Mouse (Mus musculus) kidney, postnatal 14 days (tissue): ENCODE data around the gene Gon4l.
"Not testable (repeated sequence)": the region's sequence is repeated elsewhere in the genome, so short reads cannot be mapped to it uniquely, and the experiment has no call there.

Source experiments
- DNase-seq: peaks from one replicate; pipeline ENCODE4 v3.0.0; 2022; ENCODE audit warnings: mixed read lengths

Gene Gon4l

DNA sequence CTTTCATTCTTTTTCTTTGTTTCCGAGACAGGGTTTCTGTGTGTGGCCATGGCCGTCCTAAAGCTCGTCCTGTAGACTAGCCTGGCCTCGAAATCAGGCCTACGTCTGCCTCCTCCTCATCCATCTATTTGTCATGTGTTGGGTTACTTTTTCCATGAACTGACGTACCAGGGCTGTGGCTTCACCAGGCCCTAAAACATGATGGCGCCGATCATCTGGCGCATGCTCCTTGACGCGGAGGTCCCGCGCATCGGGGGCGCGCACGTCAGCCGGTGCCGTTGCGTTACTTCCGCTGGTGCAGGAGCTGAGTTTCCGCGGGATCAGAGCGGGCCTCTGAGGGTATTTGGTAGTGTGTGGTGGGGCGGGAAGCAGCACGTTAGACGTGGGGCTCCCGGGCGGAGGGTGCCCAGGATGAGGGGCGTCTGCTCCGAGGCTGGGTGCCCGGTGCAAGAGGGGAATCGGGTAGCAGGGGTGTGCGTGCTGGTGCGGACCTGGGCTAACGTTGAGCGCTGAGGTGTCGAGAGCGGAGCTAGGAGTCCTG, at the start of gene Gon4l:
Gene Gon4l (plus strand): TSS at position 281 of the 541 bp plus-strand sequence.
- DNase-seq = peak; percentile 30

DNA sequence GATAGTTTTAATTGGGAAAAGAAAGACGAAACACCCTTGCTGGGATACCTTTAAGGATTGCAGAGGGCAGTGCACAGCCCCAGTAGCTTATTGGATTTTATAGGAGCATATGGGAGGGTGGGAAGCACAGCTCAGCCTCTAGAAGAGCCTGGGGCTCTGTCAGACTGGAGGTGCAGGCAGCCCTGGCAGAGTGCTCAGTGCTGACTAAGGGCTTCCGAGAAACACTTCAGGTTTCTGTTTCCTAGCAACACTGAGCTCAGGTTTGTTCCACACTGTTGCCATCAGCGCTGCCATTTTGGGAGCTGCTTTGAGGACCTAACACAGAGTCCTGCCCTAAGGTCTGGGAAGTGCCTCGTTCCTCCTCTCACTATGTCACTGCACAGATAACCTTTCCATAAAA, 48.7 kb upstream of the Gon4l start:
- DNase-seq = not testable (repeated sequence)

DNA sequence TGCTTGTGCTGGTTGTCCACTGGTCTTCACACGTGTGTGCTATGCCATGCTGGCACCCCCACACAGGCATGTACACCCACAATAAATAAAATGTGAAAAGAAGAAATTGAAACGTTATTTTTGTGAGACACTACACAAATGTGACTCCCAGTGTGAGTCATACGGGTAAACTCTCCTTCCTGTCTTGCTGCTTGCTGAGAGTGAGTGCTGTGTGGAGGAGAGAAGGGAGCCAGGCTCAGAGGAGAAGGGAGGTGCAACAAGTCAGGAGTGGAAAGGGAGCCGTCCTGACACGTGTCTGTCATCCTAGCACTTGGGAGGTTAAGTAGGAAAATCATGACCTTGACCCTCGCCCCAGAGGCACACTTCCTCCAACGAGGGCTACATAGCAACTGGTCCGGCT, 48.2 kb upstream of the Gon4l start:
- not testable (repeated sequence) for DNase-seq

DNA sequence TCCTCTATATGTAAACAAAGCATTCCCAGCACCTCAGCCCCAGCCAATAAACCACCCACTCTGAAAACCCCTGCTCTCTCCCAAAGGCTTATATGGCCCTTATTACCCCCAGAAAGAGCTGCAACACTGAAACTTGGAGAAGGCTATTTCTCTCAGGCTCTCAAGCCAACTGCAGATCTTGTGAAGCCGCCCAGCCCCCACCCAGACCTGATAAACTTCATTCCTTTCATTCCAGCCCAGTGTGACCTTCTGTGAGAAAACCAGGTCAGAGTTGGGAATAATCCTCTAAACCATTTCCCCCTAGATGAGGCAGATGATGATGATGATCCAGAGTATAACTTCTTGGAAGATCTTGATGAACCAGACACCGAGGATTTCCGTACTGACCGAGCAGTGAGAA, 47.0 kb upstream of the Gon4l start:
- DNase-seq = not testable (repeated sequence)

DNA sequence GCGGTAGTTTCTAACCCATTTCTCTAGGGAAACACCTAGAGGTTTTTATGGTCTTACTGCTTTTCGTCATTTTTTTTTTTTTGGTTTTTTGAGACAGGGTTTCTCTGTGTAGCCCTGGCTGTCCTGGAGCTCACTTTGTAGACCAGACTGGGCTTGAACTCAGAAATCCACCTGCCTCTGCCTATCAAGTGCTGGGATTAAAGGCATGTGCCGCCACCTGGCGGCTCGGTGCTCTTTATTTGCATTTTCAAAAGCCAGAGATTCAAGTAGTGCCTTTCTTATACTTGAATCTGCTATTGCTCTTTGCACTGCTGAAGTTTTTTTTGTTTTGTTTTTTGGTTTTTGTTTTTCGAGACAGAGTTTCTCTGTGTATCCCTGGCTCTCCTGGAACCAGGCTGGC, 37.5 kb upstream of the Gon4l start:
- not testable (repeated sequence) for DNase-seq

DNA sequence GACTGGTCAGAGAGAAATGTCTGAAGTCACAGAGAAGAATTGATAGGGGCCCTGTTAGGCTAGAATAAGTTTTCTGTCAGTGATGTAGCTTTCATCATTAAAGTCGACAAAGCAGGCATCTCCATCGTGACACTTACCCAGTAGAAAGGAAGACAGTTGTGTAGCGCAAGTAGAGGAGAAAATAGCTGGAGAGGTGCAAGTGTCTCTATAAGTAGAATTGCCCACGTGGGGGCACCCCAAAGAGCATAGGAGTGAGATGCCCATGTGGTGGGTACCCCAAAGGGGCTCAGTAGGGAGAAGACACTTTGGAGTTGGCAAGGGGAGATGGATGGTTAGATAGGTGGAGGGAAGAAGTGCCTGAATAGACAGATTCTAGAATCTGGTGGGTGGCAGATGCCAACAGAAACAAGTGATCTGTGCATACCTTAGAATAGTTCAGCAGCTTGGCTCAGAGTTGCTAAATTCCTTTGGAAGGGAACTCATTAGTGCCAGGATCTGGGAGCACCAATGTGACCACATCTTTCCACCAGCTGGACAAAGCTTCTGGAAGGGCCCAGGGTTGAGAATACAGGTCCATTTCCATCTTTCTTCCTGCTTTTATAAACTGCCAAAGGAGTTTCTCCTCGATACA, 31.0 kb upstream of the Gon4l start:
- DNase-seq = no peak

DNA sequence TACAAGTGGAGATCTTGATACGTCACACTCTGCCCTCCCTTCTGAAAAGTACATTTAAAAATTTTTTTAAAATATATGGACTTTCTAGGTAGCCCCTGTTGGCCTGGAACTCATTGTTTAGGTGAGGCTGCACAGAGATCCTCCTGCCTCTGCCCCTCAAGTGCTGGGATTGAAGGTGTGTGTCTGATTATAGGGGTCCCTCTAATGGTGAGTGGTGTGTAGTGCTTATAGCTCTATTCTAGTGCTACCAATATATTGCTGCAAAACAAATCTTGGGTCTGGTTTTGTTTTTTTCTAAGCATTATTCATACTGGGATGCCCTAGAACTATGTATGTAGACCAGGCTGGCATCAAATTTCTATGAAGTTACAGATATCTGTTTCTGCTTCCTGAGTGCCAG, 9.3 kb upstream of the Gon4l start:
- DNase-seq = peak; percentile 5

DNA sequence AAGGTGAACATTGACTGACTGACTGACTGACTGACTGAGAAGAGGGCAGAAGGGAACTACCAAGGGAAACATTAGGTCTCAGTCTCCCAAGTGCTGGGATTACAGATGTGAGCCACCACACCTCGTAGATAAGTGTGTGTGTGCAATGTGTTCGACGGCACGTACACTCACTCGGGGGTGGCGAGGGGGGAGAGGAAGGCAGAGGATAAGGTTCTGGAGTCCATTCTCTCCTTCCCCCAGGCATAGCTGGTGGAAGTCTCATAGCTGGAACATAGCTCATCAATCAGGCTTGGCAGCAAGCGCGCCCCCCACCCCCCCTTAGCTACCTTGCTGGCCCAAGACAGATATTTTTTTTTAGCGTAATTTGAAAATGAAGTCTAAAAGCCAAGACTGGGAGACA, 7.8 kb upstream of the Gon4l start:
- DNase-seq = no peak

DNA sequence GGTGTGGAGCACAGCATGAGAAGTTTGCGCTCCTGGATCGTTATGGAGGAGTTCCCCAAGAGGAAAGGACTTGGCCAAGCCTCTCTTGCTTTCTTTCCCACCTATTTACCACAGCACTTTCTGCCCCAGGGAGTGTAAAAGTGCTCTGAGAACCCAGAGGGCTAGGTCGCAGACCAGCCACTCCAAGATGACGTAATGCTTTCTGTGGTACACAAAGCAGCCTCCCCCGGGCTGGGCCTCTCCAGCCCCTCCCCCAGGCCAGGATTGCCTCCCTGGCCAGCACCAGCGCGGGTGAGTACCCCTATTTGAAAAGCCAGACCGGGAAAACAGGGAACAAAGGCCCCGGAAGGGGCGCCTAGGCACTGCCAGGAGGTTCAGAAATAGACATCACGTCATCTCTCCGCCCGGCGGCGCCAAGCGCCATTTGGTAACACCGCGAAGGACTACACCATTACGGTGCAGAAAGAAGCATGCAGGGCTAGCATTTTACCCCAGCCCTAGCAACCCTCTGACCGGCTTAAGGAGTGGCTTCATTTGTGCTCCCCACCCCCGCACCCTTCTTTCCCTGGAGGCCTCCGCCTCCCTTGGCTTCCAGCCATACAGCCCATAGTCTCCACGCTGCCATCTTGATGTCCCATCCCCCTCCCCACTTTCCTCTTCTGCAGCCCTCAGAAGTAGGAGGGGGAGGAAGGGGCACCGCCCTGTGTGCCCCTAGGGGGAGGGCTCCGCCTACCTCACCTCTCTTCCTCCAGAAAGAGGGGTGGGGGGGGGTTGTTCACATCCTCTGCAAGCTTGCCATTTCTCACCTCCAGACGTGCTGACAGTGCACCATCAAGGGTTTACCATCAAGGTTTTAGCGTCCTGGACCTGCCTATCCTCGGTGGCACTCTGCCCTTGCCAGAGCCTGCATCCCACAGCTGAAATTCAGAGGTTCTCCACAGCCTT, 3.6 kb upstream of the Gon4l start:
- DNase-seq = peak; percentile 38

DNA sequence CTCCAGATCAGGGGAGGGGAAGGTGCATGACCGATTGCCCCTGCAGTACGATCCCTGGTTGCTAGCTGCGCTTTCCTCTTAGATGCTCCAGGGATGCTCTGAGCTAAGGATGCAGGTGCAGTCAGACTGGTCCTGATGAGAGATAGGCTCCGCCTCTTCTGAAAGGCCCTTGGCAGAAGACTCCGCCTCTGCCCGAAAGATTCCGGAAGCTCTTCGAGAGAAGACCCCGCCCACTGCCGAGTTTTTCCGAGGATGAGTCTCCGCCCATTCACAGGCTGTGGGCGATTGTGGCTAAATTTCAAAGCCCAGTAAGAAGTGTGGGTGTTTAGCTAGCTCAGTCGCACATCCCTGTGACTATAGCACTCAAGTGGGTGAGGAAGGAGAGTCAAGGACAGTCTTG, 2.6 kb upstream of the Gon4l start:
- DNase-seq = peak; percentile 54

DNA sequence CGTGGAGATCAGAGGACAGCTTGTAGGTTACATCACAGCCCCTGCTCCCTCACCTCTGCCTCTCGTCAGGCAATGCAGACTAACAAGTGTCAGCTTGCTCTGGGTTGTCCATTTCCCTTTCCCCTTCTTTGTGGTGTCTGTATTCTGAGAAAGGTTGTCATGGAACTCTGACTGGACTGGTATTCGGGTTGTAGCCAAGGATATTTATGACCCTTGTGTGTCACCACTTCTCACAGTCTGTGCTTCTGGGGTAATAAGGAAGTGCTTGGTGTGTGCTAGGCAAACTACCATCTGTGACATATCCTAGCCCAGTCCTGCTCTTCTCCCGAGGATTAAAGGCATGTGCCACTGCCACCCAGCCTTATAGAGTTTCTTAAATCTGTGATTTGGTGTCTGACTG, 14.1 kb downstream of the Gon4l start:
- DNase-seq = no peak

DNA sequence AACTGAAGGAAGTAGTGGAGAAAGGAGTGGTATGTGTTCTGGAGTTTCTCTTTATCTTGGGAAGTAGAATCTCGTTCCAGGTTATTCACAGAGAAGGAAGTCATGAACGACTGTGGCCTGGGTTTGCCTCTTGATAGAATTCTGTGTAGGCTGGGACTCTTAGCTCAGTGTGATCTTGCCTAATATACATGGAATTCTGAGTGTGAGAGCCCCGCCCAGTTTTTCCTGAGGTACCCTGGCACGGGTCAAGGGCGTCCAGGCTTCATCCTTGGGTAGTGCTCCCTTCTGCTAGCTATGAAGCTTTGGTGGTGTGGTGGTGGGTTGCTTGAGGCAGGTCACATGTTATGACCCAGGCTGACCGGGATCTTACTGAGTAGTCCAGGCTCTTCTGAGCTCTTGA, 20.8 kb downstream of the Gon4l start:
- no peak for DNase-seq

DNA sequence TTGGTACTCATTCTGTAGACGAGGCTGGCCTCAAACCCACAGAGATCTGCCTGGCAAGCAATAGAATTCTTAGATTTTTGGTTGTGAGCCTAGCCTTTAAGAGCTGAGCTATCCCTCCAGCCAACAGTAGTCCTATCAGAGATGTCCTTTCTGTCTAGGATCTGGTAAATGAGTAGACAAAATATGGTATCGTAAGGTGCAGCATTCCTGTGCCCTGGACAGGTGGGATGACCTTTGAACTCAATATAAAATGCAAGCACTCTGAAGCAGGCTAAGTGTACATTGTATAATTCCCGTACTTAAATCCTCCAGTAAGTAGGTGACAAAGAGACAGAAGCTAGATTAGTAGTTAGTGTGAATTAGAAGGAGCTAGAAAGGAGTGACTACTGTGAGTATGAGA, 27.1 kb downstream of the Gon4l start:
- DNase-seq = no peak

DNA sequence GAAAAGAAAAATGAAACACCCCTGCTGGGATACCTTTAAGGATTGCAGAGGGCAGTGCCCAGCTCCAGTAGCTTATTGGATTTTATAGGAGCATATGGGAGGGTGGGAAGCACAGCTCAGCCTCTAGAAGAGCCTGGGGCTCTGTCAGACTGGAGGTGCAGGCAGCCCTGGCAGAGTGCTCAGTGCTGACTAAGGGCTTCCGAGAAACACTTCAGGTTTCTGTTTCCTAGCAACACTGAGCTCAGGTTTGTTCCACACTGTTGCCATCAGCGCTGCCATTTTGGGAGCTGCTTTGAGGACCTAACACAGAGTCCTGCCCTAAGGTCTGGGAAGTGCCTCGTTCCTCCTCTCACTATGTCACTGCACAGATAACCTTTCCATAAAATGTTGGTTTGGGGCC, 31.7 kb downstream of the Gon4l start:
- DNase-seq = not testable (repeated sequence)

DNA sequence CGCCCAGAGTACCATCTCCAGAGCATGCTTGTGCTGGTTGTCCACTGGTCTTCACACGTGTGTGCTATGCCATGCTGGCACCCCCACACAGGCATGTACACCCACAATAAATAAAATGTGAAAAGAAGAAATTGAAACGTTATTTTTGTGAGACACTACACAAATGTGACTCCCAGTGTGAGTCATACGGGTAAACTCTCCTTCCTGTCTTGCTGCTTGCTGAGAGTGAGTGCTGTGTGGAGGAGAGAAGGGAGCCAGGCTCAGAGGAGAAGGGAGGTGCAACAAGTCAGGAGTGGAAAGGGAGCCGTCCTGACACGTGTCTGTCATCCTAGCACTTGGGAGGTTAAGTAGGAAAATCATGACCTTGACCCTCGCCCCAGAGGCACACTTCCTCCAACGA, 32.1 kb downstream of the Gon4l start:
- not testable (repeated sequence) for DNase-seq

DNA sequence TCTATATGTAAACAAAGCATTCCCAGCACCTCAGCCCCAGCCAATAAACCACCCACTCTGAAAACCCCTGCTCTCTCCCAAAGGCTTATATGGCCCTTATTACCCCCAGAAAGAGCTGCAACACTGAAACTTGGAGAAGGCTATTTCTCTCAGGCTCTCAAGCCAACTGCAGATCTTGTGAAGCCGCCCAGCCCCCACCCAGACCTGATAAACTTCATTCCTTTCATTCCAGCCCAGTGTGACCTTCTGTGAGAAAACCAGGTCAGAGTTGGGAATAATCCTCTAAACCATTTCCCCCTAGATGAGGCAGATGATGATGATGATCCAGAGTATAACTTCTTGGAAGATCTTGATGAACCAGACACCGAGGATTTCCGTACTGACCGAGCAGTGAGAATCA, 33.4 kb downstream of the Gon4l start:
- not testable (repeated sequence) for DNase-seq

DNA sequence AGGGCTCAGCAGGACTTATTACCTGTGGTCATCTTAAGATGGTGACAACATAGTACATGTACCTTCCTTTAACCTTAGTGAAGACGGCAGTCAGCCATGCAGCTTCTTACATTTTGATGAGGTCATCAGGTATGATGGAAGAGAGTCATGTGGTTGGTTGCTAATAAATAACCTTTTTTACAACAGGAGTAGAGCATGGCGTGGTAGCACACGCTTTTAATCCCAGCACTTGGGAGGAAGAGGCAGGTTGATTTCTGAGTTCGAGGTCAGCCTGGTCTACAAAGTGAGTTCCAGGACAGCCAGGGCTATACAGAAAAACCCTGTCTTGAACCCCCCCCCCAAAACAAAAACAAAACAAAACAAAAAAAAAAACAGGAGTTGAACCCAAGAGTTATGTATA, 47.5 kb downstream of the Gon4l start:
- DNase-seq = not testable (repeated sequence)

DNA sequence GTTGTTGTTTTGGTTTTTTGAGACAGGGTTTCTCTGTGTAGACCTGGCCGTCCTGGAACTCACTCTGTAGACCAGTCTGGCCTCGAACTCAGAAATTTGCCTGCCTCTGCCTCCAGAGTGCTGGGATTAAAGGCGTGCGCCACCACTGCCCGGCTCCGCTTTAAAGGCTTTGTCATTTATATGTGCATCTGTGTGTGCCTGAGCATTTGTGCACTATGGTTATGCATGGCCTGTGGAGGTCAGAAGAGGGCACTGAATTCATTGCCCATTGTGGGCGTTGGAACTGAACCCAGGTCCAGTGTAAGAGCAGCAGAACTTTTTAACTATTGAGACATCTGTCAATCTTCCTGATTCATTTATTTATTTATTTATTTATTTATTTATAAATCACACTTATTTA, 58.0 kb downstream of the Gon4l start:
- DNase-seq = not testable (repeated sequence)

DNA sequence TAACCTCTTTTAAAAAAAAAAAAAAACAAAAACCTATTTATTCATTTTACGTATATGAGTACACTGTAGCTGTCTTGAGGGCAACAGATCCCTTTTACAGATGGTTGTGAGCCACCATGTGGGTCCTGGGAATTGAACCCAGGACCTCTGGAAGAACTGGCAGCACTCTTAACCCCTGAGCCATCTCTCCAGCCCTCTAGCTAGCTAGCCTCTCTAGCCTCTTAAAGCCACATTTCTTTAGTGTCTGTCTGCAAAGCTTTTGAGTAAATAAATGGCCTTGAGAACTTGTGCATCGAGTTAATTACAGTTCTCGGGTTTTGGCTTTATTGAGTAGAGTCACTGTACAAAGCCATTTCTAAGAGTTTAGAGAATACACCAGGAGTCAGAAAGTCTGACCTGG, 69.8 kb downstream of the Gon4l start:
- no peak for DNase-seq

DNA sequence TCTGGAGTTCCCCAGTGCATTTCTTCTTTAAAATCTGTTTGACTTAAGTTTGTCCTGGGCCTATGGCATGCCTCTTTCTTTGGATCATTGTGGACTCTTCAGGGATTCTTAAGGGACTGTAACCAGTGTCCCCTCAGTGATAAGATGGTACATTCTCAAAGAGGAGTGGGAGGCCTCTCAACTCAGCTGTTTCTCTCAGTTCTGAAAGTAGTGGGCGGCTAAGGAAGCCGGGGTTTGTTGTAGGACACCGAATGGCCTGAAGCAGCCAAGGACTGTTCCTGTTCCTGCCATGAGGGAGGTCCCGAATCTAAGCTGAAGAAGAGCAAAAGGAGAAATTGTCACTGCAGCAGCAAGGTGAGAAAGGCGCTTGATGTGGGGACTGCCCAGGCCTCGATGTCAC, 70.2 kb downstream of the Gon4l start:
- DNase-seq = no peak

DNA sequence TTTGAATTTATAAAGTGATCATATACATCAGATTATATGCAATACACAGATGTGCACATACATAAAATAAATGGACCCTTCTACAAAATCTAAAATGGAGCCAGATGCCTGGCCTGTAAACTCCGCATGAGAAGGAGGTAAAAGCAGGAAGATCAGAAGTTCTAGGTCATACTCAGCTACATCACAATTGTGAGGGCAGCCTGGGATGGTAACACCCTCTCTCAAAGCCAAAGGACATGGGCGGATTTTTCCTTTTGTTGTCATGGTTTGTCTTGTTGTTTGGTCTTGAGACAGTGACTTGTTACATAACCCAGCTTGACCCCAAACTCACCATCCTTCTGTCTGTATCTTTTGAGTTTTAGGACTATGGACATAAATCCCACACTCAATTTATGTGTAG, 70.7 kb downstream of the Gon4l start:
- DNase-seq = no peak

DNA sequence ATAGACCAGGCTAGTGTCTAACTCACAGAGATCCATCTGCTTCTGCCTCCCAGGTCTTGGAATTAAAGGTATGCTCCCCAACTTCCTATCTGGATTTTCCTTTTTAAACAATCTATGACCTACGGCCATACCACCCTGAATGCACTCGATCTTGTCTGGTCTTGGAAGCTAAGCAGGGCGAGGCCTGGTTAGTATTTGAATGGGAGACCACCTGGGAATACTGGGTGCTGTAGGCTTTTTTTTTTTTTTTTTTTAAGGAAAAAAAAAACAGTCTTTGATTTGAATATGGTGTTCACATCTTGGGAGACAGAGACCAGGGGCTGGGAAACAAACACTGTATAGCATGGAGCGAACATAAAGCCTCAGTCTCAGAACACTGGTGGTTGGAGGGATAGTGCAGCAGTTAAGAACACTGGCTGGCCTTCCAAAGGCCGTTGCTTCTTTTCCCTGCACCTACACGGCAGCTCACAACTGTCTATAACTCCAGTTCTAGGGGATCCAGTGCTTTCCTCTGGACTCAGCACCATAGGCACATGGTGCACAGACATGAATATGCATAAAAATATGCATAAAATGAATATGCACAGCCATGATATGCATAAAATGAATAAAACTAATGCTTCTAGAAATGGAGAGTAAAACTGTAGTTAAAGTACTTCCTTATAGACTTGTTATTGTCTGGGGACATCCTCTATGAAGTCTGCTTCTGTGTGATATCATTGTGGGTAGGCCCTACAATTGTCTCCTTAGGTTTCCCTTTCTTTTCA, 71.5 kb downstream of the Gon4l start:
- no peak for DNase-seq

DNA sequence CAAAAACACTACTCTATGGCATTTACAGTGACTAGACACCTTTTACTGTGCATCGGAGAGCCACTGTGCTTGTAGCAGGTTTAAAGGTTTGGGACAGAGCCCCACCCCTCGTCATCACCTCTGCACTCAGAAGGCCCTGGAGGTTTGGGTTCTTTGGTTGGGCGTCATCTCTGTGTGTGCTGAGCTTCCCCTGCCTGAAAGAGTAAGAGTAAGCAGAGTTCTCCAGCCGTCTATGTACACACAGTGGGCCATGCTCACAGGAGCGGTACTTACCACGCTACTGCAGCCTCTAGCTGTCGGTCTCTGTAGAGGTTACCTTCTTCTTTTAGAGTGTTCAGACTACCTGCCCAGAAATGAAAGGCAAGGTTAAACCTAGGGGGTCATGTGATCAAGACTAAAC, 77.6 kb downstream of the Gon4l start:
- DNase-seq = no peak
